Mouse (Mus musculus) kidney, adult 11 months (tissue): Measurements from ENCODE around the gene Bri3bp.
"Not testable (repeated sequence)": the region's sequence is repeated elsewhere in the genome, so short reads cannot be mapped to it uniquely, and the experiment has no call there.

Experiments used
- DNase-seq: peaks from one replicate; pipeline ENCODE4 v3.0.0; 2022

The Bri3bp gene

DNA sequence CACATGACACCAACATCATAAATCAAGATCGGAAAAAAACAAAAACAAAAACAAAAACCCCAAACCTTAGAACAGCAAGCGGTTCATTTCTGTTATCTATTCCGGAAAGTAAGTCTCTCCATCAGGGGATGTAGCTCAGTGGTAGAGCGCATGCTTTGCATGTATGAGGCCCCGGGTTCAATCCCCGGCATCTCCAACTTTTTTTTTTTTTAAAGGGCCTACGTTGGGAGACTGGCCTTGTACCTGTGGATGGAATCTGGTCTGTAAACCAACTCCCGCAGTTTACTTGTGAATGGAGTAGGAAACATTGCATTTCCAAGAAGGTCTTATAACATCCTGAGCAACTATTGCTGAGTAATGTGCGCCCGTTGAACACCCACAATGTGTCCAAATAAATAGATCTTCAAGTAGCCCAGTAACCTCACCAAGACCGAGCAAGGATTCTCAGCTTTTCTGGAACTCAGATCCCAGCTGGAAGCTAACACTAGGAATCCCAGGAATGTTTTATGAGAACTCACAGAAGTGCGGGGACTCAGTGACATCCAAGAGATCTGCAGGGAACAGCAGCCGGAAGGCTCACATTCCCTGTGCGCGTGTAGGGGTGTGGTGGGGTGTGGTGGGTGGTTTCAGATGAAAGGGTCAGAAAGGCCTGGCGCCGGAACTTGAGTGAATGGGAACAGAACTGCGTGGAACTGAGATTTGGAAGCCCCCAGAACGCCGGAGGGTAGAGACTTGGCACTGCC is 31.8 kb upstream of the Bri3bp start:
- no peak for DNase-seq

- DNase-seq = peak; percentile 61
These were observed 29.3 kb upstream of the Bri3bp start for GRCm38 (mm10) chr5:125411972-125412530.

DNA sequence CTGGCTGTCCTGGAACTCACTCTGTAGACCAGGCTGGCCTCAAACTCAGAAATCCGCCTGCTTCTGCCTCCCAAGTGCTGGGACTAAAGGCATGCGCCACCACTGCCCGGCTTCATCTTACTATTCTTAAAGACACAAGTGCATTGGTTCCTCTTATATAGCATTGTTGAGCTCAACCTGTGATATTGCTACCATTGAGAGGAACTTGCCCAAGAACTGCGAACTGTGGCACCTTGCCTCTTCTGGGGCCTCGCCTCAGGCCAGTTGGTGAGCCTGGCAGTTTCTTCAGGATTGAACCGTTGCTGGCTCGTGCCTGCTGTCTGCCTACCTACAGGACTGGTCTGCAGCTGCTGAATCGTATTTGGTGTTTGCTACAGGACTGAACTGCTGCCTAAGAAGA is 28.8 kb upstream of the Bri3bp start:
- DNase-seq = not testable (repeated sequence)

DNA sequence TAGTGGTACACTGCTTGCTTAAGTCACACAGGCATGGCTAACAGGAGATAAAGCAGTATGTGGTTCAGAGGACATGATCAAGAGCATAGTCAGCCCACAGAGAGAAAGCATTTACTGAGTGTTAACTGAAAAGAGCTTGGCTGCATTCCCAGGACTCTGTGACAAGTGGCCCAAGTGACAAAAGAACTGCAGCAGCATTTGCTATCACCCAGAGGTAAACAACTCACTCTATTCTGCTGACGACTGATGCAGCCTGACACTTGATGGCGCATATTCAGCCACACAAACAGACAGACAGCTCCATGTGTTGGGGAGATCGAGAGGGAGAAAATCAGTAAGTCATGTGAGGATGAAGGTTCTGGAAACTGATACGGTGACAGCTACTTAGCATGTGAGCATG is 27.6 kb upstream of the Bri3bp start:
- no peak for DNase-seq

DNA sequence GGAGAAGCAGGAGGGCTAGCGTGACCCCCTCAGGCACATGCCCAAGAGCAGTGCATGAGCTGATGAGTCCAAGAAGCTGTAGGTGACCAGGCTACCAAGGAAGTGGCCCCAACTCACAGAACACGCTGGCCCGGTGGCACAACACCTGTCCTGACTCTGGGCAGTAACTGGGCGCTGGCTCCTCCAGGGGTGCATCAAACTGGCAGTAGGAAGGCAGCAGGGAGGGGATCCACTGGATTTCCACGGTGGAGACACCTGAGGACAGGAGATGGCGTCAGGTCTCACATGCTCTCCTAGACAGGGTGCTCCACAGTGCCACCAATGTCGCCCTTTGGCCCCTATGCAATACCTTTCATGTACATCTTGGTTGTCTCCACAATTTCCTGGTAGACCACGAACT is 25.2 kb upstream of the Bri3bp start:
- DNase-seq = no peak

DNA sequence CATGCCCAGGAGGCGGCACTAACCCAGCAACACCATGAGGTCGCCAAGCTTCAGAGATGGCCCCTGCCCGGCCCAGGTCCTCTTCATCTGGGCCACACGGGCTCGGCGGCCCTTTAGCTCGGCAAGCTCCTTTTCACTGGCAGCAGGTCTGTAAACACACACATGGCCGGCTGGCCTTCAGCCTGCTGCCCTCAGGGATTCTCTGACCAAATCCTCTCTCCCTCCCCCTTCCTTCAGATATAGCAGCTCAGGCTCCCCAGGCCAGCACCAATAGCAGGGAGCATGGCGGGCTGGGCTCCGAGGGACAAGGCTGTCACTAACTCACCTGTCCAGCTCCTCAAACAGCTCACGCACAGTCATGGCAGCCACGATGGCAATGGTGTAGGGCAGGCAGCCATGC is 22.7 kb upstream of the Bri3bp start:
- DNase-seq = no peak

DNA sequence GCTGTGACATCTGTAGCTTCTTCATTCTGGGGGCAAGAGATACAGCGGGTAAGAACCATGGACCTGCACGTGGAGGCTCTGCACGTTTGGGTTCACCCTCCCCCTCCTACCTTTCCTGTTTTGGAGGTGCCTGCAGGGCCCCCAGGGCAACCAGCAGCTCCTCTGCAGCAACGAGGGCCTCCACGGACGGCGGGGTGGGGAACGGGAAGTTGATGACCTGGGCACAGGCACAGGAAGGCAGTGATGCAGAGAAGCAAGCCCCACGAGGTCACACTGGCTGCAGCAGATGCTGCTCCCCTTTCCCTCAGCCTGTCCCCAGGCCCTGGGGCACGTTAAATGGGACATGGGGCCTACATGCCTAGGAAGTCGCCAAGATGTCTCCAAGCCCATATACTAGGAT is 22.2 kb upstream of the Bri3bp start:
- DNase-seq = no peak

- DNase-seq = no peak
These were observed 15.6 kb upstream of the Bri3bp start for GRCm38 (mm10) chr5:125425698-125426276.

DNA sequence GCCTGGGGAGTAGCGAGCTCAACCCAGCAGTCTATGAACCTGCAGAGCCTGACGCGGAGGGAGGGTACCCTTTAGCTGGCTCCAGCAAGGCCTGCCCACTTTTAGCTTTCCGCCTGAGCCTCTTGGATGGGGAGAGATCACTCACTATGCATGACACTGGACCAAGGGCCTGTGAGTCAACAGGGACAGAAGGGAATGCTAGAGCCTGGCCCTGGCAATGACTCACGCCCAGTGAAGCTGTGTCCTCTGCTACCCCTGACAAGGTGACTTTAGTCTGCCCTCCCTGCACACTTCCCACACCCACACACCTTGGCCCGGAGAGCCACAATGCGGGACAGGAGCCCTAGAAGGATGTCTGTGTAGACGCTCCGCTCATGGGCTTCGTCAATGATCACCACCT is 15.0 kb upstream of the Bri3bp start:
- no peak for DNase-seq

GRCm38 (mm10) chr5:125432324-125432723 is 9.0 kb upstream of the Bri3bp start:
- DNase-seq = not testable (repeated sequence)

DNA sequence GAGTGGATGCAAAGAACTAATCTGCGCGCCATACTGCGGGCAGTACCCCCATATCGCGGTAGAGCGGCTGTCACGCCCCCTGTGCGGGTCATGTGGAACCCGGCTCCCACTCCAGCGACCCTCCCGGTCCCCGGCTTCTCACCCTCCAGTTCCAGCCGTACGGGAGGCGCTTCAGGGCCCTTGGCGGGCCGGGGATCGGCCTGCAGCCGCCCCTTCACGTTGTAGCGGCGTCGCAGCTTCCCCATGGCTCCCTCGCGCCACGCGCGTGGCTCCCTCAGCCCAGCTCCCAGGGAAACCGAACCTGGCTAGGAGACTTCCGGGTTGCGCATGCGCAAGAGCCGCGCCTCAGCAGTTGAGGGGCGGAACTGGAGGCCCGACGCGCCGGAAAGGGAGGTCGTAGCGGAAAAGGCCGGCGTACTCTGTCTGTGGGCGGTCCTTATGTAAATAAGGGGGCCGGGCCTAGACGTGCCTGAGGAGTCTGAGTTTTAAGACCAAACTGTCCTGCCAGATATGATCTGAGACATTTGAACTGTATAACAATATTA is 7.5 kb upstream of the Bri3bp start, which contains the start of gene Dhx37:
Dhx37 (minus strand) TSS at position 329 of the 545 bp plus-strand sequence.
- peak; percentile 91 for DNase-seq

- DNase-seq = not testable (repeated sequence)
These were observed 7.0 kb upstream of the Bri3bp start for GRCm38 (mm10) chr5:125434347-125434746.

- DNase-seq = no peak
These were observed 660 bp upstream of the Bri3bp start for GRCm38 (mm10) chr5:125440583-125441233.

- no peak for DNase-seq
These were observed 998 bp downstream of the Bri3bp start for GRCm38 (mm10) chr5:125442136-125442995.

GRCm38 (mm10) chr5:125443335-125443734 is 2.0 kb downstream of the Bri3bp start:
- no peak for DNase-seq

DNA sequence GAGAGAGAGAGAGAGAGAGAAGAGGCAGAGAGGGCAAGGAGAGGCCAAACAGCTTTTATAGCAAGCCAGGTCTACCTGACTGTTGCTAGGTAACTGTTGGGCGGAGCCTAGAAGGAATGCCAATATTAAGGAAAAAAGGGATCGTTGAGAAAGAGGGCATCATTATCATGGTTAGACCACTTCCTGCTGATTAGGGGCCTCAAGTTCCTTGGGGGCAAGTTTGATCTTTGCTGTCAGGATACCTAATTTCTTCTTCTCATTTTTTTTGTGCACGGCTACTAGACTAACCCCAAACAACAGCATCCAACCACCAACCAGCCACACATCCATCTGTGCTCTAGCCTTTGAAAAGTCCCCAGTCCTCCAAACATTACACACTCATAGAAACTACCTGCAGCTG is 2.5 kb downstream of the Bri3bp start:
- DNase-seq = no peak

- no peak for DNase-seq
These were observed 3.2 kb downstream of the Bri3bp start for GRCm38 (mm10) chr5:125444554-125444953.

- DNase-seq = no peak
These were observed 5.0 kb downstream of the Bri3bp start for GRCm38 (mm10) chr5:125446344-125446743.

- DNase-seq = no peak
These were observed 6.7 kb downstream of the Bri3bp start for GRCm38 (mm10) chr5:125448026-125448425.

- DNase-seq = no peak
These were observed 7.3 kb downstream of the Bri3bp start for GRCm38 (mm10) chr5:125448631-125449030.

DNA sequence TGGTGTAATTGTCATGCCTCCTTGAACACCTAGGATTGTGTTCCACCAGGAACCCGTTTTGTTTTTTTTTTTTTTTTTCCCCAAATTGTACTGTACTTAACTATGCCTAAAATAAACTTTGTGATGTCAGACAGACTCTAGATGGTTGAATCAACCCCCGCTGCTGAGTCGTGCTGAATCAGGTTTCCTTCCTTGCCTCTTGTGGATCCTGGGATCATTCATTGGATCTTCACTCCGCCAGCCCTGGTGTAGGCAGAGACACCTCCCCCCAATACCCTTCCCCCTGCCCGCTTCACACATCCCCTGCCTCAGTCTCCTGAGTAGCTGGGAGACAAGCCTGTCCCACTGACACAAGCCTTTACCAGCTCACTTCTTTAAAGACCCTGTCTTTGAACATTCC is 7.9 kb downstream of the Bri3bp start:
- no peak for DNase-seq

- DNase-seq = no peak
These were observed 11.2 kb downstream of the Bri3bp start for GRCm38 (mm10) chr5:125452573-125452972.

DNA sequence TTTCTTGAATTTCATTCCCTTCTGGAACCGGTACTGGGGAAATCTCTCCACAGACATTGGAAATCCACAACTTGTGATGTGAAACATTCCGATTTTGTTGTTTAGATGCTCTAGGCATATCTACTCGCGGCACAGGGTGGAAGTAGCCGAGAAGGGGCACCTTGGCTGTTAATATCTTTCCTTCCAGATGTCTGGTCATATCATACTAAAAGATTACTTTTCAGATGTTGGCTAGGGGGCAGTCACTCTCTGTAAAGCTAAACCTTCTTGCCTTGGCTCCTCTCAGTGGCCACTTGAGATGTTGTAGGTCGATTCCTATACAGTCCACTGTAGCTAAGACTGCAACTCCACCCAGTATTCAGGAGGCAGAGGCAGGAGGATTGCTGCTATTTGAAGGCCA is 14.7 kb downstream of the Bri3bp start:
- DNase-seq = no peak
